Mouse (Mus musculus) ZHBTc4 (cell line): ENCODE results near the gene Fam102a.

Source experiments
- DNase-seq: peaks from one replicate; pipeline ENCODE4 v3.0.0-alpha.2; 2011; ENCODE audit warnings: low read depth, low spot score

Fam102a gene

DNA sequence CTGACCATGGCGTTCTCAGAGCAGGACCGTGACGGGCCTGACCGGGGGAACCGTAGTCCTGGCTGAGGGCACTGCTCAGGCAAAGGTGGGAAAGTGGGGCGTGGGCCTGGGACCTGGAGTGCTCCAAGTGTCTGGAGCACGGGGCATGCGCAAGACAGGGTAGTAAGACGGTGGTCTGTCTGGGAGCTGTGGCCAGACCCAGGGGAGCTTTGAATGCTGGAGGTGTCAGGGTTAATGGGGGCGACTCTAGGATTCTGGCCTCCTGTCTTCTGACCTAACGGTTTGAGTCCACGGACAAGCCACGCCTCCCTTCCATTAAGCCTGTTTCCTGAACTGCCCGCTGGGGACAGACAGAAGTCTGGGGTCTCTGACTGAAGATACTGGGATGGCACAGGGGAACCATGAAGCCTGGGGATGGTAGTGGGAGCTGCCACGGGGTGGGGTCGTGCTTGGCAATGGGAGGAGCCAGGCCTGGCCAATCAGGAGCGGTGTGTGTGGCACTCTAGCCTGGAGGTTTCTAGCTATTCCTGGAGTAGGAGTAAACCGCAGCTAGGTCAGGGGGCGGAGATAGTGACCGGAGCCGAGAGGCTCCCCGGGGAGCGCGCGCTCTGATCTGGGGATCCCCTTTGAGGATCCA, 73.1 kb downstream of the Fam102a start:
- DNase-seq = peak; percentile 79

DNA sequence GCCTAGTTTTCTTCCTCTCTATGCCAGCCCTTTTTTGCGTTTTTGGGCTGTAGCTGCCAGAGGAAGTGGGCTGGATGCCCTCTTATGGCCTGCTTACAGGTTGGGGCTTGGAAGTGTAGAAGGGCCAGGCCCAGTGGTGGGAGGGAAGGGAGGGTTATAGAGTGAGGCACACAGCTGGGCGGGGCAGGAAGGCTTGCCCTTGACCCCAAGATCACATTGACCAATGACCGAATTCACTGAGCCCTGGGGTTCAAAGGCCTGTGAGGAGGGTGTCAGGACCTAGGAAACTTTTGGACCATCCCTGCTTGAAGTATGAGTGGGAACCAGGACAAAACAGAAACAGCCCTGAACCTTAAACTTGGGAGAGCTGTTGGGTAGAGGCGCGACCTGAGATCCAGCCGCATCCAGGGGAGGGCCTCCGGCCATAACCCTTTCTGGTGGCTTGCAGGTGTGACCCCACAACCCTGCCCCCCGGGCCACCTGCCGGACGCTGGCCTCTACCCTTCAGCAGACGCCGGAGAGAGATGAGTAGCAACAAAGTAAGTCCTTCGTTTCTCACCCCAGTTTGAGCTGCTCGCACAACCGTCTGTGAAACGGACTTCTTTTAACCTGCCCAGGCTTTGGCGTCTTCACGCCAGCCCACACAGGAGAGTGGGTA, 73.8 kb downstream of the Fam102a start:
- peak; percentile 56 for DNase-seq

DNA sequence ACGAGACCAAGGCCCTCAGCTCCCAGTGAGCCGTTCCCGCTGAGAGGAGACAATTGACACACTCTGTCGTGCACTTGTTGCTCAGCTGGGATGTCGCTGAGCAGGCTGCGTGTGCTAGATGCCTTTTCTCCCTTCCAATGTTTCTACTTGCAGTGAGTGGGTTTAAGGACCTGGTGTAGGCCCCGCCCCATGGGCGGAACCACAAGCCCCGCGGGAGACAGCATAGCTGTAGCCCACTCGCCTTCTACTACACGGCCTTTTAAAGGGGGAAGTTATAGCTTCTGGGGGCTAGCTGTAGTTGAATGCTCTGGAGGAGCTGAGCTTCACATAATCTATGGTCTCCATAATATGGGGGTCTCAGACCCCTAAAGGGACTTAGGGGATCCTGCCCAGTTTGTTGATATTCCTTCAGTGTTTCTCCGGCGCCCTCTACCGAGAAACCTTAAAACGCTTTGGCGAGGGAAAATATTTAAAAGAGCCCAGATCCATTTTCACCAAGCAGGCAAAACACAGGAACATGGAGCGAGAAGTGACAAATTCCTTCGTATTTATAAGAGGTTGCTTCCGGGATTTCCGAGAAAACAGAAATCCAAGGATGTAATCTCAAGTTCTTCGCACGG, 75.6 kb downstream of the Fam102a start:
- peak; percentile 83 for DNase-seq

DNA sequence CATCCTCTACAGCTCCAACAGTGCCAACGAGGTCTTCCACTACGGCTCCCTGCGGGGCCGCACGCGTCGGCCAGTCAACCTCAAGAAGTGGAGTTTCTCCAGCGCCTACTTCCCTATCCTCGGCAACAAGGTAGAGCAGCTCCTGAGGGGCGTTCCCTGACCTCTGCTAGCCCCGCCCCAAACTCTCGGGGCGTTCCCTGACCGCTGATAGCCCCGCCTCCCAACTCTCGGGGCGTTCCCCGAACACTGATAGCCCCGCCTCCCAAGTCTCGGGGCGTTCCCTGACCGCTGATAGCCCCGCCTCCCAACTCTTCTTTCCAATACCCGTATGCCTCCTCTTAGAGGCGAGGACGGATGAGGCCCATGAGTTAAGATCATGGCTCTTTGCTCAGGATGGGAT, 77.1 kb downstream of the Fam102a start:
- peak; percentile 95 for DNase-seq

DNA sequence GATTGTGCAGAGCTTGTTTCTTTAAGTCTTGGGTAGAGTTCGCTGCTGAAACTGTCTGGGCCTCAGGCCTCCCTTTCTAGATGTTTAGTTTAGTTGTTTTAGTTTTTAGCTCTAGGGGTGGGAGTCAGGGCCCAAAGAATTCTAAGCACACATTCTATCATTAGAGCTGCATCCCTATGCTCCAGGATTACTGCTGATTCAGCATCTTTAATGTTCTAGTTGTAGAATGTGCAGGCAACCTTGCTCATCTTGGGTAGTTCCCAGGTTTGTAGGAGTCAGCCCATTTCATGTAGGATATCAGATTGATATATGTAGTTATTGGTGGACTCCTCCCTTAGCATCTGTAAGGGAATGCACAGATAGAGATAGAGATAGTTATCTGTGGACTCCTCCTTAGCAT, 82.0 kb downstream of the Fam102a start:
- DNase-seq = no peak

DNA sequence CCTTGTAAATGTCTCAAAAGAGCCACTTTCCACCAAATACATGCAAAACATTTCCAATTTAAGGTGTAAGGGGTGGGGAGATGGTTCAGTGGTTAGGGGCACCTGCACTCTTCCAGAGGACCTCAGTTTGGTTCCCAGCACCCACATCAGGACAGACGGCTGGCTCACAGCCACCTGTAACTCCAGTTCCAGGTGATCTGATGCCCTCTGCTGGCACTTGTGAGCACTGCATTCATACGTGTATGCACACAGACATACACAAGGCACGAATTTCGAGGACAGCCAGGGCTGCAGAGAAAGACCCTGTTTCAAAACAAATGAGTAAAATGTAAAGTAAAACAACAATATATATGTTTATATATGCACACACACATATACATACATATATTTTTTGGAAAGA, 82.5 kb downstream of the Fam102a start:
- peak; percentile 75 for DNase-seq

DNA sequence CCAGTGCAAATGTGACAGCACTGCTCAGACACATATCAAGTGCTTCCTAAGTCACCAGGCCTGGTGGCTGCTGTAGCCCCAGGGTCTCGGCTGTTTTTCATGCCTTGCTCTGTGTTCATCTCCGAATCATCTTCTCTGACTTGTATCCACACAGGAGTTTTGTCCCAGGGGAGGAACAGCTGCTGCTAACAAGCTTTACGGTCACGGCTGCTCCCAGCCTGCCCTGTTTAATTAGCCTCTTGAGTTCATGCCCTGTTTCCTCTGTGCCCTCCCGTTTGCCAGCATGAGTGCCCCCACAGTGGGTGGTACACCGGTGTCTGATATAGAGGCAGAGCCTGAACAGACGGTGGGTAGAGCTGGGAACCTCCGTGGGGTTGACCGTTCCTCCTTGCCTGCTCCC, 82.9 kb downstream of the Fam102a start:
- DNase-seq = no peak
